Mouse (Mus musculus): ENCODE data around the gene Pgc. TPM values are rescaled to one million over a fixed set of nuclear protein-coding genes. Genes with fewer than 3 reads are reported as not detected.

The Pgc gene
- polyA plus RNA-seq, 1 experiment from 2014 or later, result 0.17 TPM

DNA sequence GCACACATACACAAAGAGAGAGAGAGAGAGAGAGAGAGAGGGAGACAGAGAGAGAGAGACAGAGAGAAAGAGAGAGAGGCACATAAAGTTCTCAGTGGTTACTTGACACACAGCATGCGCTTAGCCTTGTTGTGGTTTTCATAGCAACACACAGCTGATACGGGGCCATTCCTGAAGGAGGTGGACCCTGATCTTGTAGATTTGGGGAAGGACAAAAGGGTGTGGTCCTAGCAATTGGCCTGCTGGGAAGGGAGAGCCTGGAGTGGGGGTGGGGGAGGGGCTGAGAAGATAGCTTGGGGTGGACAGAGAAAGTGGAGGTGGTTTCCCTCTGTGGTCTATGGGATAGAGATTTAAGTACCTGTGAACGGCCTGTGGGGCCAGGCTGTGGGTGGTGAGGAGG is 16.6 kb upstream of the Pgc start:
- Histone ChIP-seq H3K27ac (replicated peaks) (no peak overlapping the region), H3K9ac (no peak overlapping the region), H3K9me3 (no peaks in the 10 kb centered on the region), H3K4me2 (no peak overlapping the region), H3K27me3 (replicated peaks) (peaks cover 17% of the 10 kb centered on the region), H3K4me1 (peaks cover 10% of the 10 kb centered on the region), H3K36me3 (no peaks in the 10 kb centered on the region), H3K4me3 (no peak overlapping the region)
- no peak for ATAC-seq (ENCODE audit: extremely low read depth, insufficient number of reproducible peaks, low FRiP score, low TSS enrichment)
- whole genome bisulfite sequencing, result 44% methylated on average over 3 of the region's 3 CpGs

DNA sequence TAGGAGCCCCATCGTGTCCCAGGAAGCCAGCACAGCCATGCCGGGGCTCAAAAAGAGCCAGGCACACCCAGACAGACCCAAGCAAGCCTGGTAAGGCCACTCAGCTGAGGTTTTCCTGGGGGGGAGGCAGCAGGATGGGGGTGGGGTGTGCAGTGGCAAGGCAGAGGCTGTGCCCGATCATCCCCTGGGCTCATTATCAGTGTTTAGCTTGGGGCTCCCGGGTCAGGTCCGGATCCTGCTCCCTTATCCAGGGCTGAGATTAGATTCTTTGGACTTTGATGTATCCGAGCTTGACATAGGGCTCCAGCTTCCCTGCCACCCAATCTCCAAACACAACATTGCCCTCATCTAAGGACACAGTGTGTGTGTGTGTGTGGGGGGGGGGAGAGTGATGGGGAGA is 14.8 kb upstream of the Pgc start:
- H3K9ac ChIP-seq, result no peak overlapping the region
- peaks cover 10% of the 10 kb centered on the region; the same call in 1 of the 2 replicates for H3K27me3 ChIP-seq (replicated peaks)
- H3K4me1 ChIP-seq, result peaks cover 12% of the 10 kb centered on the region
- no peak for ATAC-seq (ENCODE audit: extremely low read depth, insufficient number of reproducible peaks, low FRiP score, low TSS enrichment)
- no peaks in the 10 kb centered on the region for H3K9me3 ChIP-seq
- WGBS, result 13% methylated on average over 6 of the region's 6 CpGs
- H3K4me3 ChIP-seq, result no peak overlapping the region
- H3K4me2 ChIP-seq, result no peak overlapping the region
- no peak overlapping the region for H3K27ac ChIP-seq (replicated peaks)
- no peaks in the 10 kb centered on the region for H3K36me3 ChIP-seq

GRCm38 (mm10) chr17:47712889-47713571 is 13.6 kb upstream of the Pgc start:
- Histone ChIP-seq H3K4me2 (peak overlapping the region; percentile 36; the same call in 1 of the 2 replicates), H3K27me3 (replicated peaks) (peaks cover 1% of the 10 kb centered on the region; the same call in 1 of the 2 replicates), H3K27ac (replicated peaks) (no peak overlapping the region), H3K4me1 (peaks cover 12% of the 10 kb centered on the region), H3K9me3 (no peaks in the 10 kb centered on the region), H3K4me3 (no peak overlapping the region), H3K36me3 (no peaks in the 10 kb centered on the region), H3K9ac (no peak overlapping the region)
- WGBS, result 52% methylated on average over 11 of the region's 22 CpGs
- no peak for ATAC-seq (ENCODE audit: extremely low read depth, insufficient number of reproducible peaks, low FRiP score, low TSS enrichment)

GRCm38 (mm10) chr17:47715037-47715436 is 11.6 kb upstream of the Pgc start:
- ATAC-seq (ENCODE audit: extremely low read depth, insufficient number of reproducible peaks, low FRiP score, low TSS enrichment), result no peak
- 51% methylated on average over 3 of the region's 3 CpGs for WGBS

GRCm38 (mm10) chr17:47721183-47721582 is 5.5 kb upstream of the Pgc start:
- no peak for ATAC-seq (ENCODE audit: extremely low read depth, insufficient number of reproducible peaks, low FRiP score, low TSS enrichment)
- H3K4me1 ChIP-seq, result peaks cover 13% of the 10 kb centered on the region
- peaks cover 13% of the 10 kb centered on the region for H3K27me3 ChIP-seq (replicated peaks)
- 36% methylated on average over 4 of the region's 4 CpGs for WGBS
- no peaks in the 10 kb centered on the region for H3K9me3 ChIP-seq
- H3K4me2 ChIP-seq, result no peak overlapping the region
- no peak overlapping the region for H3K27ac ChIP-seq (replicated peaks)
- no peaks in the 10 kb centered on the region for H3K36me3 ChIP-seq
- H3K4me3 ChIP-seq, result no peak overlapping the region
- H3K9ac ChIP-seq, result no peak overlapping the region

More at GRCm38 (mm10) chr17:47715037-47715436, 11.6 kb upstream of the Pgc start:
- H3K4me1 ChIP-seq, result peaks cover 12% of the 10 kb centered on the region
- no peaks in the 10 kb centered on the region for H3K36me3 ChIP-seq
- no peak overlapping the region for H3K9ac ChIP-seq
- peaks cover 3% of the 10 kb centered on the region; the same call in 1 of the 2 replicates for H3K27me3 ChIP-seq (replicated peaks)
- no peak overlapping the region for H3K4me2 ChIP-seq
- H3K9me3 ChIP-seq, result no peaks in the 10 kb centered on the region
- H3K4me3 ChIP-seq, result no peak overlapping the region
- H3K27ac ChIP-seq (replicated peaks), result no peak overlapping the region

GRCm38 (mm10) chr17:47730633-47731575 is 4.3 kb downstream of the Pgc start:
- Histone ChIP-seq H3K36me3 (no peaks in the 10 kb centered on the region), H3K27me3 (replicated peaks) (peaks cover 15% of the 10 kb centered on the region), H3K9me3 (no peaks in the 10 kb centered on the region), H3K4me3 (no peak overlapping the region), H3K4me2 (no peak overlapping the region), H3K27ac (replicated peaks) (no peak overlapping the region), H3K9ac (no peak overlapping the region), H3K4me1 (no peaks in the 10 kb centered on the region)
- 53% methylated on average over 24 of the region's 24 CpGs for WGBS
- ATAC-seq (ENCODE audit: extremely low read depth, insufficient number of reproducible peaks, low FRiP score, low TSS enrichment), result no peak

DNA sequence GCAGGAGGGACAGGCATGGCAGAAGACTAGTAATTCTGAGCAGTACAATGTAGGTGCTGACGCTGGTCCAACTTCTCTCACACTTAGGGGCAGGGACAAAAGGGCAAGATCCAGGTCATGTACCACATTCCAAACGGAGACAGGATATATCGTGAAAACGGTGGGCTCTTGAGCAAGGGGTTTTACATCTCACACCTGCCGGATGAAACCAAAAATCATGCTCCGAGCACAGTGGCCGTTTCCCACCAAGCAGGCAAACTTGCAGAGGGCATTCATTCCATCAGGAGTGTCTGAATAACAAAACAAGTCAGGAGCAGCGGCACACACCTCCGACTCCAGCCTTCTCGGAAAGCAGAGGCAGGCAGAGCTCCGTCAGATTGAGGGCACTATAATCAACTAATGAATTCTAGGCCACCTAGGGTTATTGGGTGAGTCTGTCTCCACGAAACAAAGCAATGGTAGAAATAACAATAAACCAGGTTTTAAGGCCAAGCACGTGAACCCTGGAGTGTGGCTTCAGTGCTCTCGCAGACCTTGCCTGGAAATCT is 9.0 kb downstream of the Pgc start:
- Histone ChIP-seq H3K9ac (no peak overlapping the region), H3K9me3 (no peaks in the 10 kb centered on the region), H3K36me3 (no peaks in the 10 kb centered on the region), H3K4me2 (no peak overlapping the region), H3K4me1 (peaks cover 22% of the 10 kb centered on the region), H3K4me3 (no peak overlapping the region), H3K27me3 (replicated peaks) (no peaks in the 10 kb centered on the region), H3K27ac (replicated peaks) (no peak overlapping the region)
- no peak for ATAC-seq (ENCODE audit: extremely low read depth, insufficient number of reproducible peaks, low FRiP score, low TSS enrichment)
- 66% methylated on average over 14 of the region's 14 CpGs for WGBS

- peak within 1 kb of the TSS; percentile 90 for H3K4me3 ChIP-seq
- H3K9me3 ChIP-seq, result no peaks in the 10 kb centered on the region
- H3K4me2 ChIP-seq, result peak within 1 kb of the TSS; percentile 96
- under 1% methylated on average over 45 of the region's 47 CpGs for WGBS
- peak within 1 kb of the TSS; percentile 95 for H3K27ac ChIP-seq (replicated peaks)
- peak; percentile 73 for ATAC-seq (ENCODE audit: extremely low read depth, insufficient number of reproducible peaks, low FRiP score, low TSS enrichment)
- H3K27me3 ChIP-seq (replicated peaks), result no peaks in the 10 kb centered on the region
- H3K4me1 ChIP-seq, result peaks cover 33% of the 10 kb centered on the region
- H3K9ac ChIP-seq, result peak within 1 kb of the TSS; percentile 96
- H3K36me3 ChIP-seq, result no peaks in the 10 kb centered on the region
Measured at GRCm38 (mm10) chr17:47736856-47737255, 10.2 kb downstream of the Pgc start, which contains the start of gene Tfeb. Gene Tfeb, plus strand, starts transcription at chr17:47737030.

GRCm38 (mm10) chr17:47737271-47738065 is 10.8 kb downstream of the Pgc start:
- Histone ChIP-seq H3K4me1 (peaks cover 38% of the 10 kb centered on the region), H3K27ac (replicated peaks) (peak overlapping the region; percentile 95), H3K9ac (peak overlapping the region; percentile 96), H3K4me3 (peak overlapping the region; percentile 90), H3K27me3 (replicated peaks) (no peaks in the 10 kb centered on the region), H3K4me2 (peak overlapping the region; percentile 96), H3K9me3 (no peaks in the 10 kb centered on the region), H3K36me3 (no peaks in the 10 kb centered on the region)
- WGBS, result under 1% methylated on average over 47 of the region's 60 CpGs
- ATAC-seq (ENCODE audit: extremely low read depth, insufficient number of reproducible peaks, low FRiP score, low TSS enrichment), result peak; percentile 77

- H3K4me1 ChIP-seq, result peaks cover 46% of the 10 kb centered on the region
- no peaks in the 10 kb centered on the region for H3K36me3 ChIP-seq
Measured at GRCm38 (mm10) chr17:47738066-47738878, 11.6 kb downstream of the Pgc start.

More at GRCm38 (mm10) chr17:47738066-47738878, 11.6 kb downstream of the Pgc start:
- Histone ChIP-seq H3K27ac (replicated peaks) (peak overlapping the region; percentile 95), H3K9ac (peak overlapping the region; percentile 96), H3K27me3 (replicated peaks) (no peaks in the 10 kb centered on the region), H3K4me2 (peak overlapping the region; percentile 96), H3K9me3 (no peaks in the 10 kb centered on the region), H3K4me3 (peak overlapping the region; percentile 90)
- peak; percentile 13; the same call in 1 of the 2 replicates for ATAC-seq (ENCODE audit: extremely low read depth, insufficient number of reproducible peaks, low FRiP score, low TSS enrichment)
- WGBS, result under 1% methylated on average over 53 of the region's 61 CpGs

Data from heart, embryonic 13.5 days (tissue).